Mouse (Mus musculus): ENCODE data around the gene Kirrel3.

The Kirrel3 gene

DNA sequence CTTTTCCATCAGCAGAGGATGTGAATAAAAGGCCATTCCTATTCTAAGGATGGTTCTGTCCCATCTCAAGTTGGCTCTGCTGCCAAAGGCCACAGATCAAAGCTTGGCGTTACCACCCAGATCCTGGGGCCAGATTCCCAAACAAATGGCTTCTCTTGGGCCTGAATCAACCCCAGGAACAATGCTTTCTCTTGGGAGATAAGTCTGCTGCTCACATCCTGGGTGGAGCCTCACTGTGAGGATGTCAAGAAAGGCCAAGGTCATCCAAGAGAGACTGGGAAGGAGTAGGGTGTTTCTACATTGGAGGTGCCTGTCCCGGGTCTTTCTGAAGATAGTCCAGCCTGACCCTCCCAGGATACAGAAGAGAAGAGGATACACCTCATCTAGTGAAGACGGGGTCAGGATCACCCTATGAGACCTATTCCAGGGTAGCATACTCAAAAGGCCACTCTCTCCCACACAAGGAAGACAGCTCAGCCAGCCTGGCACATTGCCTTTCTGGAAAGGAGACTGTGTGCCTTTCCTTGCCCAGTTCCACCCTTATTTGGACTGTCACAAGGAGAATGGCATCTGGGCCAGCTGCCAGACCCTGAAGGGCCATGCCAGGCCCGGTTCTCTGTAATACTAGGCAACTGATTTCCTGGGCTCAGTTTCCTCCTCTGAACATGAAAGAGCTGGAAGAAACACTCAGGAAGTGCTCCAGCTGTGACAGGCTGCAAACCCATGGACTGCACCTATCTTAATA lies 507.9 kb downstream of the Kirrel3 start:
- peak; percentile 44 for DNase-seq

DNA sequence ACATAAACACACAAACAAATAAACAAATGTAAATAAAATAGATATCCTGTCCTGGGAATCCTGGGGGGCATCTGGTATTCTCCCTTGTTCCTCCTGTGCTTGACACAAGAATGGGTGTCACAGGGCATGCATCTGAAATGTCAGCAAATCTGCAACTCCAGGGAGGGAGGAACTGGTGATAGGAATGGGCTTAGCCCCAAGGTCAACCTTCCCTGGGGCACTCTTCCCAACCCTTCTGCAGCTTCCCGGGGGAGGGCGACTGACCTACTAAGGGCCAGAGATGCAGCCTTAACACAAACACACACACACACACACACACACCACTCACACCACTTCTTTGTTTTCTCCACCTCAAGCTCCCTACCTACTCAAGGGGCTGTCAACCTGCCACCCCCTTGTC lies 509.4 kb downstream of the Kirrel3 start:
- no peak for DNase-seq

DNA sequence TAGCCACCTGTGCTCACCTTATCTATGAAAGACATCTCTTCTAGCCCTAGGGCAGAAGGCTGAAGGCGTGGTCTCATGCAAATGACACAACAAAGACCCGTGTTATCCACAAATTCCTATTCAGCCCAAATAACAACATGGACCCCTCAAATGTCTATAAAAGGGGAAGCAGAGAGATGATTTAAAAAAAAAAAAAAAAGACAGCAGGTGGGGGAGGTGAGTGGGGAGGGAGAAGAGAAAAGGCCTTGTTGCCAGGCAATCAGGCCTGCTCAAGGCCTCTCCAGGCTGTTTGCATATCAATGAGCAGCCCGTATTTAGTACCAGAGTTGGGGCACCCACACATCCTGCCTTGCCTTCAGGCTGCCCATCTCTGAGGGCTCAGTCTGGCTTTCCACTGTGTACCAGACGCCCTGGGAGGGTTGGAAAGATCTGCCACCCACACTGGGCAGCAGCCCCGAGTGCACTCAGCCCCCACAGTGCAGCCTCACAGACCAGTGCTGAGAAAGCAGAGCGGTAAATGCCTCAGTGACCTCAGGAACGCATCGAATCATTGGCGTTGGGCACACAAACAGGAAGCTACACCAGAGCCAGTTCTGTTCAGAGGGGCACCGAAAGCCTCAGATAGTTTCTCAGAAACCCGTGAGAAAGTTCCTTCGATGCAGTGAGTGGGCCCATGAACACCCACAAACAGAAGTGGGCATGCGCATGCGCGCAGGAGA lies 510.1 kb downstream of the Kirrel3 start:
- DNase-seq: peak; percentile 48

DNA sequence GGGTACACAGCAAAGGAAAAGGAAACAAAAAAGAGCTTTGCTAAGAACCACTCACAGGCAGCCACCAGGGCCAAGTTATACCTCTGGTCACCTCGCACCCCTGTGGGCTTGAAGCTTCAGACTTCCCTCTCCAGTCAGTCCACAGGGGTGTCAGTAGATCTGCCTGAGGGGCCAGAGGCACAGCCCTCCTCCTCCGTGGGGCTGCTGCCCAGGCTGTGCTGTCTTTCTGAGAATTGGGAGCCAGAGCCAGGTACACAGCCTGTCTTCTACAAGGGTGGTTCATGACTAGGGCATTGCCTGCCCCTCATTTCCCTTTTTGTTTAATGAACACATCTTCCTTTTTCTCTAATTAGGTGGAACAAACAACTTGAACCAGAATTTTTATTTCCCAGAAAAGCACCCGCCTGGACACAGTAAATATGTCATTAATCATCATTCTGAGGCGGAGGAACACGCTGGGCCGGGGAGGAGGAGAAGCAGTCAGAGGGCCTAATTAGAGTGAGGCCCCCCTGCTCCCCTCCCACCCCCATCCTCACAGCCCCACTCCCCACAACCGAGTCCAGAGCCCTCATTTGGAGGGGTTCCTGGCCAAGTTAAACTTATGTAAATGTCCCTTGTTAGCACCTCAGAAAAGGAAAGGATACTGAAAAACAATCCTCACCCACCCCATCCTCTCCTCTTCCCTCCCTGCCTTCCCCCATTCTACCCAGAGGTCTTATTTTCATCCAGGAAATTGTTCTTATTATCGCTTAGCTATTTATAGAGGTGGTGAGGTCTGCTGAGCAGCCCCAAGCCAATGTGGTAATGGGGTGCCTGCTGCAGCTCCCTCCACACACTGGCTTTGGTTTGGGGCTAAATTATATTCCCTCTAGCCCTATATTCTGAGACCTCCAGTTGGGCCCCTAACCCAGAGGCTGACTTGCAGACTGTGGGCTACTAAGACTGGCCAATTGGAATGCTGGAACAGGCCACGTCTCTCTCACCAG lies 512.5 kb downstream of the Kirrel3 start:
- no peak for DNase-seq

DNA sequence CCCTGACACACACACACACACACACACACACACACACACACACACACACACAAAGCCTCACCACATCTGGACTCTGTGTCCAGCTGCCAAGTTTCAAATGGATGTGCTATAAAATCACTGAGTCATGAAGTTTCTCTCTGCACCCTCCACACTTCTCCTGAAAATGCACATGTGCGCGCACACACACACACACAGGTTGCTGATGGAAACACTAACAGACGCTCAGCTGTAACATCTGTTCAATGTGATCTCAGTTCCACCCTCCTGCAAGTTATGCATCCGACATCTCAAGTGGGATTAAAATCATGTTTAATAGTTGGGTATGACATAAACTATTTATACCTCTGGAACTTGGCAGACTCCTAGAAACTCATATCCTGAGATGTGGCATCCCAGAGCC lies 518.4 kb downstream of the Kirrel3 start:
- no peak for DNase-seq

DNA sequence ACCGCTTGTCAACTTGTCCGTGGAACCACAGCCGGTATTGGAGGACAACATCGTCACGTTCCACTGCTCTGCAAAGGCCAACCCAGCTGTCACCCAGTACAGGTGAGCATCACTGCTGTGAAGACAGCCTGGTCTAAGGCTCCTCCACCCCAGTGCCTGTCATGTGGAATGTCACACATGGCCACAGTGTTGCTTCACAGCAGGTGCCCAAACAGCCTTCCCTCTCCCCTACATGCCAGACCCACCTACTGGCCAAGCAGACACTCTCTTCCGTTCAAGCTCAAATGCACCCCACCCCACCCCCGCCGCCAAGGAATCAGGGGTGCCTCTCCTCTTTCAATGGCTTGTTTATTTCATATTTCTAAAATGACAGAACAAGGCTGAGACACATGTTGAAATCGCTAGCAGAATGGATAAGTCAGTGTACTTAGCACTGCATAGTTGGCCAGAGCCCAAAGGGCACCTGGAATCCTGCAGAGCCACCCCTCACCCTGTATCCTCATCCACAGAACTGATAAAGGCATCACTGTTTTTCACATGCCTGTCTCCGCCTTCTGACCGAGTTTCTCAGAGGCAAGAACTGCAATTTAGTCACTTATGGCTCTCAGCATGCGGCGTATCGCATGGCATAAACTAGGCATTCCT lies 522.1 kb downstream of the Kirrel3 start:
- DNase-seq: no peak

DNA sequence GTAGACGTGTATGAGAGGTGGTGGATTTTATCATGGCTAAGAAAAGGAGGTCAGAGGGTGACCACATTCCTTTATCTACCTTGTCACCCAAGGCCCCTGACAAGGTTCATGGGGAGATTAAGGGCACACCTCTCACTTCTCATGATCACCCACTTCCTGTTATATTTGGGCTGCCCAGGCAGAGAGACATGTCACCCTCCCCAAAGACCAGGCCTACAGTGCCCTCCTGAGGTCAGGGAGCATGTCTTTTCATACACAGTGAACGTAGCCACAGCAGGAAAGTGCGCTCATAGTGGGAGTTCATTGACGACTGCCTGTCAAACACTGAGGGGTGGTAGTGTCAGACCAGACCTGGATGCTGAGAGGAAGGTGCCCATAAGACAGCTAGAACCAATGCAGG lies 531.1 kb downstream of the Kirrel3 start:
- no peak for DNase-seq

DNA sequence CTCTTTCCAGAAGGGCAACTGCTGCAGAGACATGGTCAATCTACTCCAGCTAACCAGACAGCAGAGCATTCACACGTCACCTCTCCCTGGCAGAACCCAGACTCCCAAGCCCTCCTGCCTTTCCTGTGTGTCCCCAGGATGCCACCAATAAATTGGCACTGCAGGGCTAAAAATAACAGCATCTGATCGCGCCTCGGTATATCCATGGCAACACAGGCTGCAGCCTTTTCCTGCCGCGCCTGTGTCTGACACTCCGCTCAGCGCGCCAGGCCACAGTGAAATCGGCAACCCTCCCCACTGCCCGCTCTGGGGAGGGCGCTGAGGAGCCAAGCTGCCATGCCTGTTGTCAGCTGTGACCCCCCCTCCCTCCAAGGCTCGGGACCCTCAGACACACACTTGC lies 531.9 kb downstream of the Kirrel3 start:
- peak; percentile 75 for DNase-seq

DNA sequence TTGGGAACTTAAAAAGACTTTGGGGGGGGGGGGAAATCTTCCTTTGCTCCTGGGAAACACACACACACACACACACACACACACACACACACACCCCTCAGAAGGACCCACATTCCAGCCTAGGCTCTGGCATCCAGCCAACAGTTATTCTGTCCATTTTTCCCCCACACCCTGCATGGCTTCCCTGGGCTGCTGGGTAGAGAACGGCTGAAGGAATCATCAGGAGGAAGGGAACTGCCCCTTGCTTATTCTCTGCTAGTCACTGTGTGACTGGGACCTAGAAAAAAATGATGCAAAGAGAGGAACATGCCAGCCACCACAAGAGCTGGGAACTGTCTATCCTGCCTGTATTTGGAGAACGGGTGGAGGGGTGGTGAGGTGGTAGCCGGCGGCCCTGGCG lies 532.4 kb downstream of the Kirrel3 start:
- DNase-seq: no peak

DNA sequence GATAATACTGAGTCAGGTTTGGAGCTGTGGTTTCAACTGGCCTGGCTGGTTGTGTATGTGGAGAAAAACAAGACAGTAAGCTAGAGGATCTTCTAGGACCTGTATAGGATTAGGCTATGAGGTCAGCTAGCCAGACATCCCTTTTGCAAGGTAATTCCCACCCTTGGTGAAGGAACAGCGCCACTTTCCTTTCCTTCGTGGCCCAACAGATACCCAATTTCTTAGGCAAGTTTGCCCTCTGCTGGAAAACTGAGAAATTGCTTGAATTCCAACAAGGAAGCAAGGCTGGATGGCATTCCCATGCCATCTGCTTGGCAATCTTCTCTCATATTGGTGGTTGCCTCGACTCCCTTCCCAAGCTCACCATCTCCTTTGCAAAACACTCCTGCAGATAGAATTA lies 533.7 kb downstream of the Kirrel3 start:
- DNase-seq: peak; percentile 65

DNA sequence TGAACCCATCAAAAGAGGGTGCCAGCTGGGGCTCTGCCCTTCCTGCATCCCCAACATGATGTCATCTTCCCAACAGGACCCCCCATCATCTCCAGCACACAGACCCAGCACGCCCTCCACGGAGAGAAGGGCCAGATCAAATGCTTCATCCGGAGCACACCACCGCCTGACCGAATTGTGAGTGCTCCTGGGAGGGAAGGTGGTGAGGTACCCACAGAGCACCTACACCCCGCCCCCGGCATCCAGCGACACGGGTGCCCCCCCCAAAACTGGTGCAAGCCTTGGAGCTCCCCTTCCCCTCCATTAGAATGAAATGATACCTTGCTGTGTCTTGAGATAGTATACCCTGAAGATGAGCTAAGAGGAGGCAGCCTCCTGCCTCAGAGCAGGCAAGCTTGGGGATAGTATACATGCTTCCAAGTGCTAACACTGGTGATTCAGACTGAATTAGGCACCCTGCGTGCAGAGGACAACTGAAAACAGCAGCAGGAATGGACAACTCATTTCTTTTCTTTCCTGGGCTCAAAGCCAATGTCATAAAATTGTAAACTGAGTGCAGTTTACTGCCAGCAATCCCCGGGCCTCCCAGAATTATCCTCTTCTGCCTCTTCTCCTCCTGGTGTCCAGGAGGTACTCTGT lies 534.4 kb downstream of the Kirrel3 start:
- no peak for DNase-seq

DNA sequence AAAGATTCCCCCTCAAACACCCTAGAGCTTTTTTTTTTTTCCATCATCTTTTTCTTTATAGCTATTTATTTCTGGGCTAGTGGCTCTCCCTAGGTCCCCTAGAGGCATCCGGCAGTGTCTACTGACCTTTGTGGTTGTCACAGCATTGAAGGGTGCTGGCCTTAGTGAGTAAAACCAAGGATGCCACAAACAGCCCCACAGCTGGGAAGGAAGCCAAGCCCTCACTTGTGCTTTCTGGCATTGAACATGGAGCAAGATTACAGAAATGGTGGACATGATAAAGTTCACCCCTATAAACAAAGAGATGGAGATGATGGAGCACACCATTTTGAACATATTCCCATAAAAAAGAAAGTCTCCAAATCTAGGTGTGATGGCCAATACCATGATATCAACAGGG lies 536.0 kb downstream of the Kirrel3 start:
- DNase-seq: no peak

DNA sequence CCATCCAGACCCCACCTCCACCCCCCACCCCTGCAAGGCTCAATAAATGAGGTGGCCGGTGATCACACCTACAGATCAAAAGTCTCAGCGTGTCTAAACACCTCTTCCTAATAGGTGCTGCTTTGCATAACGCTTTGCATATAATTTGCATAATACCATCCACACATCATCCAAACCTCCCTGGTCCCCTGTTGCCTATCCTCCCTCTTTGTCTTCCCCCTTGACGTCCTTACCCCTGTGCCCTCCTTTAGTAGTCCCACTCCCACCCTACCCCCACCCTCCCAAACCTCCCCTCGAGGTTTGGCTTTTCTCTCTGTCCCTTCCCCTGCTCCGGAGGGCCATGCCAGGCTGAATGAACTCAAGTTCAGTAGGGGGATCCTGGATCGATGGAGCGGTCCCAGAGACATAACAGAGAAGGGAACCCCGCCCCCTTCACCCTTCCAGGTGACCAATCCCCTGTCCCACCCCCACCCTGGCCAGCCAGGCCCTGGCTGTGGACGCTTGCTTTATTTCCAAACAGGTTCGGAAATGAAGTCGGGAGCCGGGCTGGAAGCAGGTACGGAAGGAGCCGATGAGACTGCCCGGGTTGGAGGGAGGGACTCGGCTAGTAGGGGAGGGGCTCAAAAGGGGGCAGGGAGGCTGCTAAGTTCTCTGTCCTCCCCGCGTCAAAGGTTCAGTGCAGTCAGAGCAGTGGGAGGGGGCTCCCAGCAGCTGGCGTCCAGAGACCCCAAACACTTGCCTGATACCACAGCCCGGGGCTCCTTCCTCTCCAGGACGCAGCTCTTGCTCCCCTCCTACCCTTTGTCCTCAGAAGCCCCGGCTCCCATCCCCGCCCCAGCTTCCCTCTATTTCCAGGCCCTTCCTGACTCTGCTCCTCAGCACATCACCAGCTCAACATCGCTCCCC lies 539.1 kb downstream of the Kirrel3 start:
- no peak for DNase-seq

DNA sequence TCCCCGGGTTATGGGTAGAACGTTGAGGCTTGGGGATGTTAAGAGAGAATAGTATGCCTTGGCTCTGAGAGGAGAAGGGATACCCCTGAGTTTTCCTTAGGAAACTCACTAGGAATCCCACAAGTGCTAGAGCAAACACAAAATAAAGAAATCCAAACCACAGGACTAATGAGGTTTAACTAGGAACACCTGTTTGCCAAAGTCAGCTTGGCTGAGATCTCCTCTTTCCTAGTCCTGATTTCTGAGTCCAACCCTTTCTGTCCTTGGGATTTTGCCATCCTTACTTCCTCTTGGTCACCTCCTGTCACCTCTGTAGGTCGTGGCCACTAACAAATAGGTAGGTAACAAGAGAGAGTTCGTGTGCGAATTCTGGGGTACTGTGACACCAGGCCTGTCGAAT lies 540.6 kb downstream of the Kirrel3 start:
- DNase-seq: no peak

DNA sequence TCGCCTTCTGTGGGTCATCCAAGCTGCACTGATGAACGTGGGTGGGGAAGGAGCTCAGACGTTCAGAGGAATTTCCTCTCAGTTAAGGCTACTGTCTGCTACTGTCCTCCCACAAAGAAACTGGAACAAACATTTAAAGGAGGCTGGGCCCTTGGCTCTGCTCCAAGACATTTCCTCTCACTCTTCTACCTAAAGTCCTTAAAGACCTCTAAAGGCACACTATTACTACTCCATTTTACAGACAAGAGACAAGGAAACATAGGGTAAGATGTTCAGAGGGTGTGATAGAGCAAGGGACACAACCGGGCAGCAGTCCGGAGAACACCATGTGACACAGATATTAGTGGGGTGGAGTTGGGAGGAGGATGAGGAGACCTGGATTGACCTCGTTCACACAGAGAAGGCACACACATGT lies 541.2 kb downstream of the Kirrel3 start:
- no peak for DNase-seq

DNA sequence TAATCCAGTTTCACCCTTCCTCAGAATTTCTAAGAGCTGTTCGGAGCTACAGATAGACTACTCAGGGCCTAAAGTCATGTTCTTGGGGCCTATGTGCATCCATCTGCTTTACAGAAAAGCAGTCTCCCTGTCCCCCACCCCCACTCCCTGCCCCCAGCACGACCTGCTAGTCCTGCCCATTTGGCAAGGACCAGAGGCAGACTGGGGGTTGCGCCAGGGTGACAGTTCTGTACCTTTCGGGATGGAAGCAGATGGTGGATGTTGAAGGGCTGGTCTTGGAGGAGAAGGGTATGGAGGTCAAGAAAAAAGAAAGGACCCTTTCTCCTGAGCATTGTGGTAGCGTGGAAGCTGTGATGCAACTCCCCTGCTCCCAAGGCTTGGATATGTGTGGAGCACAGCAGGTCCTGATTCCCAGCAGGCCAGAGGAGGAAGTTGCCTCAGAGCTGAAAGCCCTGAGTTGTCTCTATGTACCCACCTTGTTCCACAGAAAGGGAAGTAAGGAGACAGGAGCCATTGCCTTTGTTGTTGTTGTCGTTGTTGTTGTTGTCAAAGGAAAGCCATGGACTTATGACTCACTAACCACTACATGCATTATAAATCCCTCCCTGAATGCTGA lies 541.8 kb downstream of the Kirrel3 start:
- DNase-seq: no peak

DNA sequence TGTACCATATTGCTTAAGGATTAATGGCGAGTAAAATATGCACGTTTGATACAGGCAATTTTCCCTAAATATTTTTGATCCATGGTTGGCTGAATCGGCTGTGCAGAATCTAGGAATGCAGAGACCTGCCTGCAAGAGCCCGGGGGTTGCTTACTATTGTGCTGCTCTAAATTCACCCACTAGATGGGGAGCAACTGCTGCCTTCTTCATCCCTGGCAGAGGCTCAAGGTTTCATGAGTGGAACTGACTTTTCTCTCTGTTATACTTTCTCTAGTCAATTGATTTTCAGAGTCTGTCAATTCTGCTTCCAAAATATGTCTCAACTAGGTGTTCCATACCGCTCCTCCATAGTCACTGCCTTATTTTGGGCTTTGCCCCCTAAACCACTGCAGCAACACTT lies 545.1 kb downstream of the Kirrel3 start:
- DNase-seq: no peak

DNA sequence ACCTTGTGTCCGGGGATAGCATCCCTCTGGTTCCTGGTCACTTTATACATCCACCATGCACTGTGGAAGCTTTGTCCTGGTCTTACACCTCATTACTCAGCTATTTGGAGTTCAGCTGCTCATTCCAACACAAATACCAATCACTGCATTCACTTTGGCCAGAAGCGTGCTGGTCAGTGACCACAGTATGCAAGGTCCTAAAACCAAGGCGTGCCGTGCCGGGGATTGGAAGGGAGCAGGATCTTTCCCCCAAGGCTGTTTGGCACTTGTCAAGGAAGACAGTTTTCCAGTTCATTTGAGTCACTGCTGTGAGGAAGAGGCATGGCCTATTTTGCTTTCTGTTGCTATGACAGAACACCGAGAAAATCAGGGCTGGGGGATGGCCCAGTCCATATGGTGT lies 546.8 kb downstream of the Kirrel3 start:
- no peak for DNase-seq

DNA sequence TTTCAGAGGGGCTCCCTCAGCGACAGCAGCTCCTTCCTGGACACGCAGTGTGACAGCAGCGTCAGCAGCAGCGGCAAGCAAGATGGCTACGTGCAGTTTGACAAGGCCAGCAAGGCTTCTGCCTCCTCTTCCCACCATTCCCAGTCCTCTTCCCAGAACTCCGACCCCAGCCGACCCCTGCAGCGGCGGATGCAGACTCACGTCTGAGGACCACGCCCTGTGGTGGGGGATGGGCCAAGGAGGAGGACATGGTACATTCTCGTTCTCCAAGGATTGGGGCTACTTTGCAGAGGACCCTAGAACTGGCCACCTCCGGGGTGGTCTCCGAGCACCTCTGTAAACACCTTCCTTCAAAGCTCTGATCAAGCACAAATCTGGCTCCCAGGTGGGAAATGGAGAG lies 549.4 kb downstream of the Kirrel3 start:
- DNase-seq: no peak

DNA sequence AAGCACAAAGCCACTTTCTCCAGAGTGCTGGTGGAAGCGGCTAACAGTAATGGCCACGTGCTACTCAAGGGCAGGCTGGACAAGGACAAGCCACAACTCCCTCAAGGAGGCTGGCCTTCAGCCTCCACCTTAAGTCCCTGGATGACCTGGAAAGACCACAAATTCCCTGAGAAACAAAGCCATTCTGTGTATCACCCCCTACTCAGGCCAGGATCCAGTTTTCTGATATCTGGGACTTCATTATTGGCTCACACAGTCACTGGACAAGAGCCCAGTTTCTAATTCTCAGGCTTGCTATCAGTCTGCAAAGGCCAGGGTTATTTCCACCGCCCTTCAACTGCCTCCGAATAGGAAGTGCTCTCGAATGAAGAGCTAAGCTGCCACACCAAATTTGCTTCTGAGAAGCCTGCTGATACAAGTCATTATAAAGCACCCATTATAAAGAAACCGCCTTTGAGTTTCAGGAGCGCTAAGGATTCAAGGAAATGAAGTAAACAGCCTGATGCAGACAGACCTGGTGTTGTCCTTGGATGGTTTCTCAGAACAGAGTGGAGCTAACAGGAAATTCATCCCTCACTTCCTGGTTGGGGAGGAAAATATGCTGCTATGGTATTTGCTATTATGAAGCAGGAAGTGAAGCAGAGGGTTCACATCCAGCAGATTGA lies 553.4 kb downstream of the Kirrel3 start:
- no peak for DNase-seq
